Mouse (Mus musculus): ENCODE data around the gene Frrs1.
"Not testable (repeated sequence)": the region's sequence is repeated elsewhere in the genome, so short reads cannot be mapped to it uniquely, and the experiment has no call there.

Frrs1 gene

DNA sequence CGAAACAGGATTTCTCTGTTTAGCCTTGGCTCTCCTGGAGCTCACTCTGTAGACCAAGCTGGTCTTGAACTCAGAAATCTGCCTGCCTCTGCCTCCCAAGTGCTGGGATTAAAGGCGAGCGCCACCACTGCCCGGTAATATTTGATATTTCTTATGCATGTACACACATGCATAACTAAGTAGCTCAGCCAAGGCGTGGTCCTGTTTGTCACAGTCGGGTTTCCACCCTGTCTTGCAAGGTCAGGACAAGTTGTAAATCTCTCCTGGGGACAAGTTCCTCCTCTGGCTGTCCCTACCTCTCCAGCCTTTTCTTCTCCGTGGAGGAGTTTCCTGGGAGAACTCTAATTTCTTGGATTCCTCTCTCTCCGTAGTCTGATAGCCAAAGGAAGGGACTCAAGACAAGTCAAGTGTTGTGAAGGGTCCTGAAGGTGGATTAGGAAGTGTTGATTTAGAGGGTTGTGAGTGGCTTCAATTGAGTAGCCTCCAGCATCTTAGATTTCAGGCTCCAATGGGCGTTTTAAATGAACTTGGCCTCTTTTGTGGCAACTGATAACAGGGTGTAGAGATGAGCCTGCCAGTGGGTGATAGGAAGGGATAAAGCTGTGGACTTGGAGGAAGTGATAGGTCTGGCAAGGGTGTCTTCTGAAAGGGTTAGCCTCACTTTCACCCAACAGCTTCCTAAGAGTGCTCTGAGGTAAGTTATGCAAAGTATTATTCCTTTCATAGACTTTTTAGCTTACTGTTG lies at the start of gene Frrs1:
TSS of gene Frrs1 (plus strand) at position 524 of the 745 bp plus-strand sequence.
- no peak for DNase-seq (ENCODE audit: inconsistent ontology term)

DNA sequence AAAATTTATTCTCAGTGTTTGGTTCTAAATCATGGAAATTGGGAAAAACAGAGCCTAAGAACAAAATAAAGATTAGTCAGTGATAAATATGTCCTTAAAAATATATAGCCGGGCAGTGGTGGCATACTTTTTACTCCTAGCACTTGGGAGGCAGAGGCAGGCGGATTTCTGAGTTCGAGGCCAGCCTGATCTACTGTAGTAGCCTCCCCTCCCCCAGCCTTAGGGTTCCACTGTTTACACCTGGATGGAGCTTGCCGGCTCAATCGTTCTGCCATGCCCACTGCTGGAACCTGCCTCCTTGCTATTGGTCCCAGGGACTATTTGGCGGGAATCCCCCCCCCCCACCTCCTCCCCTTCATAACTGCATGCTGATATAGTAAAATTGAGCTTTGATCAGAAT lies 48.9 kb upstream of the Frrs1 start:
- not testable (repeated sequence) for DNase-seq (ENCODE audit: inconsistent ontology term)

DNA sequence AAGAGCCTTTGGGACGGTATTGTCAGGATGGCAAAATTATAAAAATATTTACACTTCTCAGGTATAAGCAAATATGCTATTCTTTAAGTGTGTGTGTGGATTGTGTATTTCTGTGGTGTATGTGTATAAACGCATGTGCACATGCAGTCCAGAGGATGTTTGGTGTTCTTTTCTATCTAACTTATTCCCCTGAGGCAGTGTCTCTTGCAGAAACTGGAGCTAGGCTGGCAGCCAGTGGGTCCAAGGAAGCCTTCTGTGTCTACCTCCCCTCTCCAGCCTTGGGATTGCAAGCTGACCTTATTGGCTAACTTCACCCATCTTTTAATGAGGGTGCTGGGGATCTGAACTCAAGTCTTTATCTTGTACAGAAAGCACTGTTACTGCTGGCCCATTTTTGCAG lies 46.3 kb upstream of the Frrs1 start:
- DNase-seq (ENCODE audit: inconsistent ontology term) = no peak

DNA sequence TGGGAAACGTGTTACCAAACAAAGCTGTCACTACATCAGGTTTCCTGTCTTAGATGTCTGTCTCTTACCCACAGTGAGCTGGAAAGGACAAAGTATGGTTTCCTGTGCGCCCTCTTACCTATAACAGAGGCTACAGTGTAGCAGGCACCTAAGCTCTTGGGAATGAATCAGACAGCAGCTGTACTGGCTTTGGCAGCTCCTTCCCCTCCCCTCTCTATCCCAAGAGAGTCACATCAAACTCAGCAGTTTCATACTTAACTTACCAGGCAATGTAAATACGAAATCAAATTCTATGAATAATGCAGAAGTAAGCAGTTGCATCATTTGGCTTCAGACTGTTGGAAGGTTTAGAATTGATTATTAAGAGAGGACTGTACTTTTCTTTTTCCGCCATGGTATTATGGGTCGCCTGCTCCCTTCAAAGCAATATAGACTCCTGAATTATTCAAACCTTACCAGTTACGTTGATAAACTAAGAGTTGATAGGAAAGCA lies 43.9 kb upstream of the Frrs1 start:
- no peak for DNase-seq (ENCODE audit: inconsistent ontology term)

DNA sequence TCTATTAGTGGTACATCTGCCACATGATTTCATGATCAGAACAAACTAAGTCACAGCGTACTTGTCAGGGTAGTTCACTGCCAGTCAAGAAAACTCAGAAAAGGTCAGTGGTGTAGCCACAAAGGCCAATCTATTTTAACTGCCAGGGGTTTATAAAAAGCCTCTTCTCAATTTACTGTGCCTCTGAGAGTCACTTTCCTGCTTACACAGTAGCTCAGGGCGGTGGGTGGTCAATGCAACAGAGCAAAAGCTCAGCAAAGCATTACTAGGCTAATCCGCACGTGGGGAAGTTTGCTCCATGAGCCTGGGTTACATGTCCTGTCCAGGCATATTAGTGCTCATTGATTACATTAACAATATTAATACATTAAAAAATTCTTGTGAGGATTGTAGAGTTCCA lies 43.3 kb upstream of the Frrs1 start:
- DNase-seq (ENCODE audit: inconsistent ontology term) = no peak

DNA sequence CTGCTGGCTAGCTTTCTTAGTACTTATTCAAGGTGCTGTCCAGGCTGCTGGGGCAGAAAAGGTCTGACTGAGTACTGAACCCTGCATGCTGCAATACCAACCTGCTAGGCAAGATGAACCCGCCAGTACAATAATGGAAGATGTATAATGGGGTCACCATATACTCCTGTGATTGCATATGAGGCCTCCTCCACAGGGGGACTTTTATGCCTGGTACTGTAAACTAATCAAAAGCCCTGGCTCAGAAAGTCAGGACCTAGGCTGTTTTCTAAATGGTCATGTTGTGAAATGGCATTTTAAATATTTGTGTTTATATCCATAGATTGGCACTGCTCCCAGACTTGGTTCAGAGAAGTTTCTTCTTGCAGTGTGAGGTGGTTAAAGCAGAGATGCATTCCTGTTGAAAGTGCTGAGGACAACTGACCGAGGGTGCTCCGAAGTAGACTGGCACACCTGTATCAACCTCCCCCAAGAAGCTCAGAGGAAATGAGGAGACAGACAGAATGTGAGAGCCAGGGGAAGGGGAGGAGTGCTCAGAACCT lies 42.5 kb upstream of the Frrs1 start:
- DNase-seq (ENCODE audit: inconsistent ontology term) = no peak

DNA sequence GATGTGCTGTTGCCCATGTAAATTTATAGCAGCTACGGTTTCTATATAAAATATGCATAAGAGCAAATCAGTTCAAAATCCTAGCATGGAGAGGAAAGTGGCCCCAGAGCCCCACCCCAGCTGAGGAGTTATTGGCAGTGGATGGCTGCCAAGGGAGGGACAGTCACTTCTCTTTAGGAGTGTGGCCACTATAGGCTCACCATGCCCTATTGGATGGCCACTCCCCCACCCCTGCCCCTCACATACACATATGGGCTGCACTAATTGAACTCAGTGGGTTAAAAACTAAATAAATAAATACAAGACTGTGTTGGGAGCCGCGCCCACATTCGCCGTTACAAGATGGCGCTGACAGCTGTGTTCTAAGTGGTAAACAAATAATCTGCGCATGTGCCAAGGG lies 42.0 kb upstream of the Frrs1 start:
- DNase-seq (ENCODE audit: inconsistent ontology term) = no peak

DNA sequence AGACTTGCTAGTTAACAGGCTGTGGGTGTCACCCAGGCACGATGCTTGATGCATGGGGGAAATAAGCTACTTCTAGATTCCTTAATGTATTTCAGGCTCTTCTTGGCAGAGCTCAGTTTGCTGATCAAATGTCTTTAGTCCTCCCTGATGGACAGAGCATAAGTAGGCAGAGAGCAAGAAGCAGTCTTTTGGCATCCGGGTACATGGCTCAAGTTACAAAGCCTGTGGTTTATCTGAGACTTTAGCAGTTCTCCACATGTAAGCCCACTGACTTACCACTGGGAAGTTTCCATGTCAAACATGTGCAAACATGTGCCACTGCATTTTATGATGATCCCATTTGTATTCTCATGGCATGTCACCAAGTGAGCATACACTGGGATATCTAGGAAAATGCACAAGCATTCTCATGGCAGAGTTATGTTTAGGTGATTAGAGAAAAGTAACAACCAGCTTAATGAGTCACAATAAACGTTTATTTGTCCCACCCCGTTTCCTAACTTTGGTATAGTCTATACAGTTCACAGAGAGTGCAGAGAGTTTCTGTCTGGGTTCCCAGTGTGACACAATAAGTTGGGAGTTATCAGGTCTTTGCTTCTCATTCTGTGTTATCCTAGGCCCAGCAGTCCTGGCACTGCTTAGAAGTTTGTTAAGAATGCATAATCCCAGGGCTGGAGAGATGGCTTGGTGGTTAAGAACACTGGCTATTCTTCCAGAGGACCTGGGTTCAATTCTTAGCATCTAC lies 32.6 kb upstream of the Frrs1 start:
- DNase-seq (ENCODE audit: inconsistent ontology term) = no peak

DNA sequence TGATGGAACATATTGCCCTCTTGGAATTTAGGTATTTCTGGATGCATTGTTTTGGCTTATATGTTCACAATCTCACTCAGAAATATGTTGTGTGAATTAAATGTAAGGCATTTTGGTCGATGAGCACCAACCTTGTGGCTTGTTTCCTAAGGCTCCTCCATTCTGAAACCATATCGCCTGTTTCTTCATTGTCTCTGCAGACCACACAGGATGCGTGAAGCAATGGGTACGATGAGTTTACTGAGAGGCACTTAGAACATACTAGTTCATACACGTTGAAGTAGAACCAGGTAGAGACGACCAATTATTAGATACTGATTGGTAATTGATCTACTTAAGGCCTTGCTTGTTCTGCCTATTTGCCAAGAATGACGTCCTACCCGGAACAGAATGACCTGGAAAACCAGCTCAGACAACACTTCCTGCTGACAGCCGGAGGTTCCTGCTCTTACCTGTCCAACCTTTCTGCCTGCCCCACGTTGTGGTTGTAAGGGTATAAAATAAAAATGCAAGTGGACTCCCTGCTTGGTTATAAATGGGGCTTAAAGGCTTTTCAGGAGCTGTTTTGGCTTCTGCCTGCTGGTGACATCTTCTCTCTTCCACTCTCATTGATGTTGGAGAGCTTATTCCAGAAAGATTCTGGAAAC lies 29.9 kb upstream of the Frrs1 start:
- no peak for DNase-seq (ENCODE audit: inconsistent ontology term)

DNA sequence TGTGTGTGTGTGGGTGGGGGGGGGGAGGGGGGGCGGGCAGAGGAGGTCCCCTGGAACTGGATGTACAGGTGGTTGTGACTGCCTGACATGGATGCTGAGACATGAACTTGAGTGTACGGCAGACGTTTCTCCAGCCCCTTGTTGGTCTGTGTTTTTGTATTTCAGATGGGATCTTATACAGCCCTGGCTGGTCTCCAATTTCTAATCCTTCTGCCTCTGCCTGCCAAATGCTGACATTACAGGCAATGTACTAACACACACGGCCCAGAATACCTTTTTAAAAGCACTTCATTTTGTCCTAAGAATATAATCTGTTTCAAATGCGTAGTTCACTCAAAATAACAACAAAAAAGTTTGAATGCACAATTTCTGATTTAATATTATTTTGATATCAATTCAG lies 27.9 kb upstream of the Frrs1 start:
- DNase-seq (ENCODE audit: inconsistent ontology term) = no peak

DNA sequence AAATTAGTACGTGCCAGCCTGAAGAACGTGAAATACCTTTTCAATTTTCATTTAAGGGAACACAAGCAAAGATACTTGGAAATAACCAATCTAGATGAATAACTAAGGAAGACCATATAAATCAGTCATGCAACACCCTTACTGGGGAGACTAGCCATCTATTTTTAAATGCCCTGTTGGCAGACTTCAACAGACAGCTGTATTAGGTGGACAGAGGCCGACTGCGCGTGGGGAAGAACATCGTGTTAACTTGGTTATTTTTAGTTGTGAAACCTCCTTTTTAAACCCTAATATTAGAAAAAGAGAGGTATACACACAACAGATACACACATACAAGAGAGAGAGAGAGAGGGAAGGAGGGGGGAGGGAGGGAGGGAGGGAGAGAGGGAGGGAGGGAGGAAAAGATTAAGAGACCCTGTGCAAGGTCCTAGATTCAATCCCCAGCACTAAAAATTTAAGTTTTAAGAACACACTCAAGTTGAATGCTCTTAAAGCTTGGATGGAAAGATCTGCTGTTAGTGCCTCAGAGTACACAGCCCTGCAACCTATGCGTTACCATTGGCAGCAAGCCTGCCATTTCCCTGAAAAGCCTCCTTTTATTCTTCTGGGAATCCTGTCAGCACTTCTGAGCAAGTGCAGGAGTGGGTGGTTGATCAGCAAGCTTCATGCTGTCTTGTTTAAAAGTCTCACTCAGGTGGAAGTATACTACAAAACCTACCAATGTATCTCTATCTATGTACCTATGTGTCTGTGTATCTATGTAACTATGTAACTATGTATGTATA lies 26.5 kb upstream of the Frrs1 start:
- DNase-seq (ENCODE audit: inconsistent ontology term) = no peak

DNA sequence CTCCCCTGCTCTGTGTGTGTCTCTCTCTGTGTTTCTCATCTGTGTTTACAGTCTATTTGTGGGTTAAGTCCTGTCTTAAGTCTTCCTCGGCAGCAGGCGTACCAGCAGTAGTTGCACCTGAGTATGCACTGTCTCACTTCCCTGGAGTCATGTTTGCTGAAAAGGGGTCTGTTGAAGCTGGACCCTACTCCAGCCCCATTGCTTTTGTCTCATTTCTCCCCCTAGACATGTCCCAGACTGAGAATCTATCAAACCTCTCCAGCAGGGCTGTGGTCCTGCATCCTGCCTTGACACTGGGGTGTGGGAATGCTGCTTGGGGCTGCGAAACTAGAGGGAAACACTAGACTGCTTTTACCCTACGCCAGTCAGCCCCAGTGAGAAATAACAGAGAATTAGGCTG lies 25.8 kb upstream of the Frrs1 start:
- DNase-seq (ENCODE audit: inconsistent ontology term) = no peak

DNA sequence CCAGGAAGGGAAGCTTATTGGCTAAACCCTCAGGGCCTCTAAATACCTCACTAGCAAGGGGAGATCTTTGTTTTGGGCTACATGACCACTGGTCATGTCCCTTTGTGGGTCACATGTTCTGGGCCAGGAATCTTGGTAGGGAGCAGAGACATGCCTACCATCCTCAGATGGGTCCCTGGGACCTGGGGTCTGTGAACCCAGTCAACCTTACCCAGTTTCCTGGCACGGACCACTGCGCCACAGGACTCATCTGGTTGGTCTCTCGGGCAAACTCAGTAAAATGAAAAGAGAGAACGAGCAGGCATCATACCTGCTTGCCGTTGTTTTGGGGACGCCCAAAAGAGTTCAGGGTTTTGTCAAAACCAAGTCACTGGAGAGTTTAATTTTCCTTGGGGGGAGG lies 25.0 kb upstream of the Frrs1 start:
- no peak for DNase-seq (ENCODE audit: inconsistent ontology term)

DNA sequence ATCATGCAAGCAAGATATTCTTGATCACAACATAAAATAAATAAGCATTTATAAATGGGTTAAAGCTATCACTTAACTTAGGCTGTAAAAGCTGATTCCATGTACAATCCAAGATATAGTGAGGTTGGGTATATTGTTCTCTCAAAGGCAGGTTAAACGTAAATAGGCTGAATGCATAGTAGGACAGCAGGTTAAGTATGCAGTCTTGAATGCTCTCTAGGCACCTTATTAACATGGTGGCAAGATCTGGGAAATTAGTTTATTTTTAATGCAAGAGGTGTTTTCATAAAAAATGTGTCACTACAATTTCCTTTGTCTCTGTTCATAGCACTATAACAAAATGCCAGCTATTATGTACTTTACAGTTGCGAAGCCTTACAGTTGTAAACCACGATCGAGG lies 23.9 kb upstream of the Frrs1 start:
- DNase-seq (ENCODE audit: inconsistent ontology term) = no peak

DNA sequence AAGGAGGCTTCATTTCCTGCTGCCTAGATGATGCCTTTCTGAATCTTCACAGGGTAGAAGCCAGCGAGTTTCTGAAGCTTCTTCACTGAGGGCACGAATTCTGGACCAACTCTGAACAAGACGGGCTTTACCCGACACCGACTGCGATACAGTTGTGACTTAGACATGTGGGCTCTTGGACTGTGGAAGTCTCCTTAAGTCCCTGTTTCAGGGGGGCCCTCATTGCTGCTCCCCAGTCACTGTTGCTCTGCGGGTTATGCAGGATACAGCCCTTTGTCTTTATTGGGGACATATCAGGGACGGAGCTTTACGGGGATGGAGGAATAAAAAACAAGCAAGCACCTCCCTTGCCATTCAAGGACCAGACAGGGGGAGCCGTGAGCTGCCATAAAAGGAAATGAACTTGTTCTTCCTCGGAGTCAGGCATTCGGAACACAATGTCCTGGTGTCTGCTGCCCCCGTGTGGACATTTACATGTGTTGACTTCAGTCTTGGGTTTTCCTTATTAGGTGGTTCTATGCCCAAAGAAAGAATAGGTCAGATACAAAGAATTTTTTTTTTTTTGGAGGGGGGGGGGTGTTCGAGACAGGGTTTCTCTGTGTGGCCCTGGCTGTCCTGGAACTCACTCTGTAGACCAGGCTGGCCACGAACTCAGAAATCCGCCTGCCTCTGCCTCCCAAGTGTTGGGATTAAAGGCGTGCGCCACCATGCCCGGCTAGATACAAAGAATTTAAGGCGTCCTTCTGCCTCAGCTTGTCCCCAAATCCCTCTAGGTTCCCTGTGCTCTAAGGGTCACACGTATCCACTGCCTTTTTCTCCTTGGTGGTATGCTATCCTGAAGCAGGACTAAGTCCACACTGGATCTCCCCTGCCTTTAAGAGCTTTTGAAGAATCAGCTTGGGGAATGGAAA lies 23.2 kb upstream of the Frrs1 start:
- DNase-seq (ENCODE audit: inconsistent ontology term) = peak; percentile 84

DNA sequence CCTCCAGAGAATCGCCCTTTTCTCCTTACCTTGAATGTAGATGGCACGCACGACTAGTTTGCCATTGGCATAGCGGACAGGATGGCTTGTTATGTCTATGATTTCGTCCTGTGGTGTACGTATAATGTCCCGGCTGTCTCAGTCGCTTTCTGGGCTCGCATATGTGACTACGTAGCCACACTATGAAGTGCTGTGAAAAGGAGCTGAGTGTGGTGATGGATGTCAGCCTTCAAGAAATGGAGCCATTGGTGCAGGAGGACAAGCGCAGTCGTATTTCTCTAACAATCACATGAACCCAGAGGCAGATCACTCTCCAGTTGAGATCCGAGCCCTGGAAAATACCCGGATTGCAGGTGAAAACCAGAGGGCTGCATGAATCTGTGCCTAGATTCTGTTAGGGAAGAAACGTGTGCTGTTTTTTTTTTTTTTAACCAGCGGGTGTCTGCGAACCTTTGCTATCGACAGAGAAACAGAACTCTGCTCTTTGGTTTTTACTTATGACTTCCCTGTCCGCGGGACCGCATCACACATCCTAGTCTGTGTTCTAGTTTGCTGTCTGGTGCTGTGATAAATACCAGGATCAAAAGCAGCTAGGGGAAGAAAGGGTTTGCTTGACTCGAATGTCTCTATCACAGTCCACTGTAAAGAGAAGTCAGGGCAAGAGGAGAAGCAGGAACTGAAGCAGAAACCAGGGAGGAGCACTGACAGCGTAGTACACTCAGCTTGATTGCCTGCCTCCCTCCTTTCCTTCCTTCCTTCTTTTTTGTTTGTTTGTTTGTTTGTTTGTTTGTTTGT lies 22.4 kb upstream of the Frrs1 start:
- no peak for DNase-seq (ENCODE audit: inconsistent ontology term)

DNA sequence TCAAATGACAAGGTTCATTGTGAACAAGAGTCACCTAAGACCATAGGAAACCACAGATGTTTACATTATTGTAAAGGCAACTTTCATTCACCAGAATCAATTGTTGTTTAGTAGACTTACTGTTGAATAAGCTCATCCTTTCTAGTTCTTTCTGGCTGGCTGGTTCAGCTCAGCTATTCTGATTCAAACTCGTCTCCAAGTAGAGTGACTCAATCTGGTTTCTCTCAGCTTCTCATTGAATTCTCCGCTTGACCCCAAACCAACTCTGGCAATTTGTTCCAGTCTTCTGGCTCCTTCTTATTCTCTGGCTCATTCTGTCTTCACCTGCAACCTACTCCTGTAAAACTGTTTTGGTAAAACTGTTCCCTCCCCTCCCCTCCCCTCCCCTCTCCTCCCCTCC lies 18.0 kb upstream of the Frrs1 start:
- peak; percentile 16 for DNase-seq (ENCODE audit: inconsistent ontology term)

DNA sequence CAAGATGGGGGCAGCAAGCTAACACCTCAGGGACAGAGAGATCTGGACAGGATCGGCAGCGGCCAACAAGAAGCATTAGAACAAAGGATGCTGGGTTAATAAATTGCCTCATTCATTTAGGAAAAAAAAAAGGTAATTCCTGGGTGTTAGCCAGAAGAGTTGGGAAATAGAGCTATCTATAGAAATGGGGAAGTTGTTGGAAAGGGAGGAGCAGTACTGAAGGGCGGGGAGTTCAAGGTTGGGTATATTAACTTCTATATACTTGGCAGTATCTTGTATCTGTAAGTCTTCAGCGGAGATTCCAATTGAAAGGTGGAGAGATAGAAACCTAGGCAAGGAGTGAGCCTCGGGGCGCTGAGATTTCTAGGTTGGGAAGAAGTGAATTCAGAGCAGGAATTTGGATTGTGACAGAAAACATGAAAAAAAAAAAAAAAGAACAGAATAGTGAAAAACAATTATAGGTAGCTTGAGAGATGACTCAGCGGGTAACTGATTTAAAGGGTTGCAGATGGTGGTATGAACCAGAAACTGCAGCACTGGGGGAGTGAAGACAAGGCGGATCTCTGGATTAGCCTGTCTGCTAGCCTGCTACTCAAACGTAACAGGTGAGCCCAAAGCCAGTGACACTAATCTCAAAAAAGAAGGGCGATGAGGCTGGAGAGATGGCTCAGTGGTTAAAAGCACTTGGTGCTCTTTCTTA lies 14.2 kb upstream of the Frrs1 start:
- no peak for DNase-seq (ENCODE audit: inconsistent ontology term)

DNA sequence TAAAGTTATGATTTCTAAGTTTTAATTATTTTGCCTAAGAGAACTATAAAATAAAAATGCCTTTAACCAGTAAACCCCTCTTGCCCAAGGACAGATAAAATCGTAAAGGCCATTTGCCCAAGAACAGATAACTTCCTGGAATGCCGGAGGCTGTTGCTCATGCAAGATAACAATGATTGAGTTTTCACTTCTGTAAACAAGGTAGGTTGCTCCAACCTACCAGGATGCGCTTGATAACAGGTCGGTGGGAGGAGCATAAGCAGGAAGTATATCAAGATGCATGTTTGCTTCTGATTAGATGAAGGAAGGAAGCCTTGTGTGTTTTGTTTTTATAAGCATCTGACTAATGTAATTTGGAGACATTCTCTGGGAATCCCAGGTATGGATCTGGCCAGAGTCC lies 13.2 kb upstream of the Frrs1 start:
- DNase-seq (ENCODE audit: inconsistent ontology term) = no peak

All from Muller cell, postnatal 12 days (primary cell).